Mouse (Mus musculus) liver, postnatal 0 days (tissue): Measurements from ENCODE around the gene Ifitm3. TPM values are rescaled to one million over a fixed set of nuclear protein-coding genes. Genes with fewer than 3 reads are reported as not detected.
"Not testable (repeated sequence)": the region's sequence is repeated elsewhere in the genome, so short reads cannot be mapped to it uniquely, and the experiment has no call there.

Source experiments
- ATAC-seq: fragments of 200-750 bp; cut with Nextera tagmentation; 2 replicates; pipeline ENCODE4 v1.8.0; 2017; ENCODE audit warnings: mild to moderate bottlenecking, moderate library complexity
- DNase-seq: peaks from one replicate; pipeline ENCODE4 v3.0.0-alpha.2; 2016
- H3K27ac ChIP-seq: fragments of 300-500 bp; sonication (generic); 2 replicates; pipeline ENCODE4 v1.5.1; 2014; ENCODE audit warnings: antibody characterized with exemption, moderate library complexity, mild to moderate bottlenecking, low read depth
- H3K27me3 ChIP-seq: fragments of 300-500 bp; sonication (generic); 2 replicates; pipeline ENCODE4 v1.6.1; 2014; ENCODE audit warnings: low read length, control low read depth, mixed read lengths; ENCODE audit not compliant: insufficient read depth
- H3K36me3 ChIP-seq: fragments of 300-500 bp; sonication (generic); replicated peaks from 2 replicates; pipeline ENCODE4 v1.6.1; 2014; ENCODE audit warnings: mild to moderate bottlenecking, control low read depth, low read length, moderate library complexity, mixed read lengths; ENCODE audit not compliant: insufficient read depth
- H3K4me1 ChIP-seq: fragments of 300-500 bp; sonication (generic); 2 replicates; pipeline ENCODE4 v1.6.1; 2014; ENCODE audit warnings: antibody characterized with exemption, mild to moderate bottlenecking, control low read depth; ENCODE audit not compliant: insufficient read depth
- H3K4me2 ChIP-seq: fragments of 300-500 bp; sonication (generic); 2 replicates; pipeline ENCODE4 v1.6.1; 2014; ENCODE audit warnings: low read depth, mild to moderate bottlenecking, low read length, moderate library complexity, mixed read lengths
- H3K4me3 ChIP-seq: fragments of 300-500 bp; sonication (generic); 2 replicates; pipeline ENCODE4 v1.5.1; 2014; ENCODE audit warnings: low read depth, low read length
- H3K9ac ChIP-seq: fragments of 300-500 bp; sonication (generic); replicated peaks from 2 replicates; pipeline ENCODE4 v1.6.1; 2014; ENCODE audit warnings: mild to moderate bottlenecking, moderate library complexity
- H3K9me3 ChIP-seq: fragments of 300-500 bp; sonication (generic); 2 replicates; pipeline ENCODE4 v1.6.1; 2016; ENCODE audit warnings: mild to moderate bottlenecking, control low read depth, low read length, mixed read lengths
- CTCF ChIP-seq: sonication (generic); IDR thresholded peaks from 2 replicates; pipeline ENCODE4 v1.5.1; 2016; ENCODE audit warnings: antibody characterized with exemption, low read depth
- EP300 ChIP-seq: IDR thresholded peaks from 2 replicates; pipeline ENCODE4 v1.6.1; 2016; ENCODE audit warnings: antibody characterized with exemption, low read depth, mild to moderate bottlenecking
- WGBS: fragments of 180-500 bp; shearing (Covaris S2); extraction: QIAGEN DNeasy Blood & Tissue Kit; methylation state at CpG from one replicate; pipeline ENCODE4 v1.1.7; 2014; ENCODE audit not compliant: insufficient replicate concordance; 5-methylcytosine and 5-hydroxymethylcytosine counted together
- polyA plus RNA-seq: library from polyadenylated mRNA; unstranded; fragments of >200 nt; fragmentation: Nextera tagmentation; extraction: Ambion mirVana; gene quantifications from 2 replicates; pipeline ENCODE4 v1.2.1, GENCODE M21; 2015

The Ifitm3 gene
- polyA plus RNA-seq, 1 experiment from 2014 or later, result 295 TPM

DNA sequence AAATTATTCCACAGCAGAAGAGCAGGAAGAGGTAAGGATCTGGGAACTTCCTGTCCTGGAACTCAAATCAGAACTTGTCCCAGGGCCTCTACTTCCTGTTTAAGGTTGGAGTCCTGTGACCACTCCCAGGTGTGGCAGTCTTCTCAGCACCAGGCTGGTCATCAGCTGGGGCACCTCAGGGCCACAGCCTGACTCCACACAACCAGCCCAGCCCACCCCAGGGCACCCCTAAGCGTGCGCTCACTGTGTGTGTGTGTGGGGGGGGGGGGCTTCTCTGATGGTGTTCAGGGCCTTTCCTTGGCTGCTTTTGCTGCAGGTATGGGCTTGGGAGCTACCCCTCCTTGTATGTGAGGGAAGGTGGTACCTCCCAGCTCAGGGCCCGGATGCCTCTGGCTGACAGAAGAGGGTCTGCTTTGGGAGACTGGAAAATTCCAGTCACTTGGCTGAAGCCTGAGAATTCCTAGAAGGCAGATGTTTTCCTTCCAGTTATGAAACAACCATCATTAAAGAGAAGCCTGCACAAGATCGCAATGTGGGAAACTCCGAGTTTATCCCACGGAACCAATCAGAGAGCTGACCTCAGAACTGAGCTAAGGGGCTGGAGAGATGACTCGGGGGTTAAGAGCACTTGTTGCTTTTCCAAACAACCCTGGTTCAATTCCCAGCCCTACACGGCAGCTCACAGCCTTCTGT, 38.9 kb downstream of the Ifitm3 start:
- peak overlapping the region; percentile 34; the same call in 1 of the 2 replicates for H3K27ac ChIP-seq

DNA sequence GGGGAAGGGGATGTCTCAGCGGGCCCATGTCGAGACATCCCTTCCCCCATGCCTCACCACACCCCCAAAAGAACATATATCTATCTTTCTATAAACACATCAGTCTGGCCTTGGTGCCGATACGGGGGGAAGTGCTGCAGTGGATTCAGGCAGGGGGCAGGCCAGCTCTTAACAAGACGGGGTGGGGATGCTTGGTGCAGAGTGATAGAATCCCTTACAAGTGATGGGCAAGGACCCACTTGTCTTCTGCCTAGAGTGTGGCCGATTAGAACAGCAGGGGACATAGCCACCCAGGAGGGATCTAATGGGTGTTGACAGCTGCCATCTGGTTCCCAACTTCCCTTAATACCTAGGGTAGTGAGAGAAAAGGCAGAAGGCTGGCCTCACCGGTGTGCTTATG, 39.6 kb downstream of the Ifitm3 start:
- H3K36me3 ChIP-seq, result no peaks in the 10 kb centered on the region
- H3K9me3 ChIP-seq, result no peaks in the 10 kb centered on the region
- no peaks in the 10 kb centered on the region for H3K27me3 ChIP-seq
- no peak overlapping the region for H3K4me2 ChIP-seq
- 41% methylated on average over 7 of the region's 7 CpGs for WGBS
- peaks cover 4% of the 10 kb centered on the region; the same call in 1 of the 2 replicates for H3K4me1 ChIP-seq
- TF ChIP-seq EP300, result no peak
- no peak for TF ChIP-seq CTCF
- no peak overlapping the region for H3K27ac ChIP-seq
- ATAC-seq (no peak), DNase-seq (no peak)
- H3K9ac ChIP-seq, result no peak overlapping the region
- no peak overlapping the region for H3K4me3 ChIP-seq

More for the DNA sequence above, 38.9 kb downstream of the Ifitm3 start:
- H3K27me3 ChIP-seq, result no peaks in the 10 kb centered on the region
- 76% methylated on average over 8 of the region's 8 CpGs for WGBS
- no peak for TF ChIP-seq EP300
- TF ChIP-seq CTCF, result no peak
- H3K9ac ChIP-seq, result no peak overlapping the region
- H3K4me1 ChIP-seq, result peaks cover 4% of the 10 kb centered on the region; the same call in 1 of the 2 replicates
- no peaks in the 10 kb centered on the region for H3K9me3 ChIP-seq
- H3K4me2 ChIP-seq, result no peak overlapping the region
- no peaks in the 10 kb centered on the region for H3K36me3 ChIP-seq
- no peak overlapping the region for H3K4me3 ChIP-seq
- ATAC-seq, result no peak
- no peak for DNase-seq

DNA sequence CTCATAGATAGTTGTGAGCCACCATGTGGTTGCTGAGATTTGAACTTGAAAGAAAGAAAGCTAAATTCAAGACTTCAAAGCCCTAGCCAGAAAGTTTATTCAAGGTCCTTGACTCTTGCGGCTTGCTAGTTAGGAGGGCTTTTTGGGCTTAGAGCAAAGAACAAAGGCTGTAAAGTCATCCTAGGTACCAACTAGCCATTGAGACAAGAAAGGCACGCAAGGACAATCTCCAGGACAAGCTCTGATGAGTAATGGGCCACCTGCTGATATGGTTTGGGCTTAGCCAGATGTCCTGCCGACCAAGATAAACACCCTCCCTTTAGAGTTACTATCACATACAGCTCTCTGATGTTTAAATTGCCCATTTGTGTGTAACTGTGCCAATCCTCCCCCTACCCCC, 41.9 kb downstream of the Ifitm3 start:
- not testable (repeated sequence) for H3K36me3 ChIP-seq, DNase-seq, H3K4me3 ChIP-seq, H3K4me2 ChIP-seq, H3K9ac ChIP-seq, H3K4me1 ChIP-seq, H3K27me3 ChIP-seq, H3K9me3 ChIP-seq, ATAC-seq
- WGBS, result 36% methylated on average over 3 of the region's 3 CpGs
- 0 out of 2 replicates have a peak overlapping the region, but pooled peaks have one; percentile 1 for H3K27ac ChIP-seq

DNA sequence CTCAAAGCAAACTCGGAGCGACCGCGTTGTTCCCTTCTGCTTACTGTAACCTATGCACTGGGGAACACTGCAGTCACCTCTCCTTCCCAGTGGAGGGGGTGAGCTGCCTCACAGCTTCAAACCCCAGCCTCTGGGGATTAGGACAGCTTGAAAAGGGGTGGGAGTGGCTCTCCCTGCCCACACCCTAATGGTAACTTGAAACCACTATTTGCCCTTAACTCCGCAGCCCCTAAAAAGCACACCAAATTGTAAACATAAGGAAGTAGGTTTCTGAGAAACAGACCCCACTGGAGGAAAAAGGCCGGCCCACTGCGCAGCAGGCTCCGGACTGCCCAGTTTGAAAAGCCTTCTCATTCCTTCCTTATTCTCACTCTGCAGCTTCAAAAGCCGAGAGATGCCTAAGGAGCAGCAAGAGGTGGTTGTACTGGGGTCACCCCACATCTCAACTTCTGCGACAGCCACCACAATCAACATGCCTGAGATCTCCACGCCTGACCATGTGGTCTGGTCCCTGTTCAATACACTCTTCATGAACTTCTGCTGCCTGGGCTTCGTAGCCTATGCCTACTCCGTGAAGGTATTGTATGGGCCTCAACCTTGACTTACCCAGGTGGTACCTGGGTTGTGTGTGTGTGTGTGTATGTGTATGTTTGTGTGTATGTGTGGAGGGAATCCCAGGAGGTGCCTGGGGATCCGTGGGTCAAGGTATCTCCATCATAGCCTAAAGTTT, 42.5 kb downstream of the Ifitm3 start:
- TF ChIP-seq CTCF, result no peak
- no peak for TF ChIP-seq EP300
- H3K4me1 ChIP-seq, result peaks cover 6% of the 10 kb centered on the region; the same call in 1 of the 2 replicates
- H3K4me3 ChIP-seq, result no peak overlapping the region
- H3K27me3 ChIP-seq, result no peaks in the 10 kb centered on the region
- no peak for DNase-seq
- H3K9ac ChIP-seq, result no peak overlapping the region
- 0 out of 2 replicates have a peak overlapping the region, but pooled peaks have one; percentile 1 for H3K27ac ChIP-seq
- no peak for ATAC-seq
- no peaks in the 10 kb centered on the region for H3K9me3 ChIP-seq
- 18% methylated on average over 14 of the region's 14 CpGs for WGBS
- no peaks in the 10 kb centered on the region for H3K36me3 ChIP-seq
- no peak overlapping the region for H3K4me2 ChIP-seq

DNA sequence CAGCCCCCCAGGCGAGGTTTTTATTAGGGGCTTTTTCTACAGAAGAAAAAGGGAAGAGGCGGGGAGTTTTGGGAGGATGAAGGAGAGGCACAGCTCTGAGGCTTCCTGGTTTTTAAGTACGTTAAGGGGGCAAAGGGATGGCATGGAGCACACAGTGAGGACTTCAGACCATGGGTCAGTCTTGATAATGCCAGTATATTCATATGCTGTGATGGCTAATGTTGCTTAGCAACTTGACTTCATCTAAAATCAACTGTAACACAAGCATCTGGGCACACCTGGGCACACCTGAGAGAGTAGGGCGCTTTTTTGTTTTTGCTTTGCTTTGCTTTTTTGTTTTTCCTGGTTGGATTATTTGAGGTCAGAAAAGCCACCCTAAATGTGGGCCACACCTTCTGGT, 43.6 kb downstream of the Ifitm3 start, which contains the start of gene Ifitm1:
TSS of gene Ifitm1 (plus strand) at position 301 of the 400 bp plus-strand sequence.
- no peak within 1 kb of the TSS for H3K27ac ChIP-seq
- H3K4me2 ChIP-seq, result no peak within 1 kb of the TSS
- ATAC-seq (no peak), DNase-seq (no peak)
- H3K4me1 ChIP-seq, result peaks cover 6% of the 10 kb centered on the region; the same call in 1 of the 2 replicates
- no peak for TF ChIP-seq EP300
- no peak for TF ChIP-seq CTCF
- no peaks in the 10 kb centered on the region for H3K27me3 ChIP-seq
- H3K9ac ChIP-seq, result no peak within 1 kb of the TSS
- no peaks in the 10 kb centered on the region for H3K9me3 ChIP-seq
- H3K4me3 ChIP-seq, result no peak within 1 kb of the TSS
- WGBS, result 73% methylated on average over 4 of the region's 4 CpGs
- H3K36me3 ChIP-seq, result no peaks in the 10 kb centered on the region

DNA sequence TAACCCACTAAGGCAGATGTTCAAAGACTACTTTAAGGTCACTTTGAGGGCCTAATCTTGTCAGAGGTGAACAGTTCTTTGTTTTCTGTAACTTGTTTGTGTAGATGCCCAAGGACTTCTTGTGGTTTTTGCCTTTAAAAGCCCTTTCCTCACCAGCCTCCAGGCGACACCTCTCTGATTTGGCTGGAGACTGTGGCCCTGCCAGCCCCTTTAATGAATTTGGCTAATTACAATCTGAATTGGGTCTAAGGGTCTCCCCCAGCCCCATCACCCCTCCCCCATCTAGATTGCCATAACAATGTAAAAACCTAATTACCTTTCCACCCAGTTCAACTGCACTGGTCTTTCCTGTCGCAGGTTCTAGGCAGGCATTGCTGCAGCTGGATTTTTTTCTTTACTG, 47.8 kb downstream of the Ifitm3 start:
- Histone ChIP-seq H3K9ac (no peak overlapping the region), H3K9me3 (no peaks in the 10 kb centered on the region), H3K4me2 (no peak overlapping the region), H3K4me3 (no peak overlapping the region), H3K27me3 (no peaks in the 10 kb centered on the region), H3K36me3 (no peaks in the 10 kb centered on the region), H3K4me1 (peaks cover 6% of the 10 kb centered on the region; the same call in 1 of the 2 replicates), H3K27ac (no peak overlapping the region)
- TF ChIP-seq EP300 (no peak), CTCF (no peak)
- WGBS, result 81% methylated on average over 2 of the region's 2 CpGs
- no peak for ATAC-seq
- no peak for DNase-seq
